9 mouse cellular contexts compared by ENCODE assay signal in the genomic region with DNA sequence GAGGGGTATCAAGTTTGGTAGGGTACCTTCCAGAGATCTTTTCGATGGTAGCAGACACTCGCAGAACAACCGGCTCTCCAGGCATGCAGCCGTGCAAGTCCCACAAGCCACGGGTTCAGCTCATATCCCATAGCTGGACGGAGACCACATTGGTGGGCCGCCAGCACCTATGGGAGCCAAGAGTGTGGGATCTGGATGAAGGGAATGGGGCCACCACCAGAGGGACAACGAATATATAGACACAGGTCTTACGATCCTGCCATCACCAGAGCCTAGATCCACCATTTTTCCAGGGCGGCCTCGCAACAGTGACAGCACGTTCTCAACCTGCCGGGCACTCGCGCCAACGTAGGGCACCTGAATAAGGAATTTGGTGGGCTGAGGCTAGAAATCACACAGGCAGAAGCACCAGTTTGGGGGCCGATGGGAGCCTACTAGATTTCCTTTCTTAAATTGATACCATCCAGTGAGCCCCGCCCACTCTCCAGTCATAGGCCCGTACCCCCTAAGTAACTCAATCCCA. TPM values are rescaled to one million over a fixed set of nuclear protein-coding genes. Genes with fewer than 3 reads are reported as not detected.
A peak's percentile ranks its signal among the peaks of the same experiment; 100 is the strongest.
DNase-seq lines count a peak whose midpoint lies in the region; ATAC-seq lines count a peak whose summit lies in the region.
"Had no signal": no experiment of that assay in that cellular context is flagged by ENCODE, and none has a peak within 500 bp of the region (broad histone marks: within the 10 kb centered on the region; RNA-seq: fewer than 3 reads in every experiment).

No protein-coding gene starts in this region.

- ATAC-seq in heart, embryonic 12.5 days (ENCODE audit: insufficient number of reproducible peaks, low FRiP score), result no peak
- peak; percentile 21; the same call in 1 of the 2 replicates for ATAC-seq in forebrain, embryonic 16.5 days
- ATAC-seq in granulocyte monocyte progenitor cell, adult 5-6 weeks (replicated peaks; ENCODE audit: poor library complexity, severe bottlenecking), result no peak
- ATAC-seq in CD4-positive, CD25-positive, alpha-beta regulatory T cell, adult 4 months, result no peak

- H3K36me3 ChIP-seq in heart, embryonic 12.5 days, result peaks cover 27% of the 10 kb centered on the region
- H3K36me3 ChIP-seq in ES-E14 (ENCODE audit: control insufficient read depth, insufficient read depth, low read length, poor library complexity, severe bottlenecking), result peaks cover 4% of the 10 kb centered on the region; the same call in 1 of the 2 replicates
- H3K36me3 ChIP-seq in forebrain, embryonic 16.5 days (ENCODE audit: control insufficient read depth, insufficient read depth), result no peaks in the 10 kb centered on the region
- peaks cover 14% of the 10 kb centered on the region; the same call in 1 of the 2 replicates for H3K36me3 ChIP-seq in macrophage (ENCODE audit: inconsistent target)

- H3K79me2 ChIP-seq in macrophage (ENCODE audit: inconsistent target), result peaks cover 15% of the 10 kb centered on the region; the same call in 1 of the 2 replicates

- H3K9me3 ChIP-seq in heart, embryonic 12.5 days (replicated peaks), result no peaks in the 10 kb centered on the region
- no peaks in the 10 kb centered on the region for H3K9me3 ChIP-seq in ES-E14 (ENCODE audit: control insufficient read depth, insufficient read depth, low read depth, low read length)
- no peaks in the 10 kb centered on the region for H3K9me3 ChIP-seq in forebrain, embryonic 16.5 days (ENCODE audit: control insufficient read depth, low read length)

- H3K4me3 ChIP-seq in heart, embryonic 12.5 days, result peak overlapping the region; percentile 77
- H3K4me3 ChIP-seq in ES-E14 (ENCODE audit: insufficient read depth in 1 of 2, low read depth in 1 of 2, low read length in 2 of 2, poor library complexity in 1 of 2, severe bottlenecking in 1 of 2) (peak overlapping the region; percentile 72 to 88), macrophage (ENCODE audit: inconsistent target) (peak overlapping the region; percentile 91)
- peak overlapping the region; percentile 80 for H3K4me3 ChIP-seq in forebrain, embryonic 16.5 days (replicated peaks; ENCODE audit: low read length)

- no peak for DNase-seq in heart, postnatal 36 days
- no peak for DNase-seq in ES-E14 (ENCODE audit: low read depth, low spot score)
- DNase-seq in left cerebral cortex, postnatal 25 days (ENCODE audit: low spot score in 2 of 2), result no peak

- 28% methylated on average over 19 of the region's 19 CpGs for WGBS in heart, embryonic 12.5 days
- 18% methylated on average over 19 of the region's 19 CpGs for WGBS in forebrain, embryonic 16.5 days
- WGBS in macrophage (ENCODE audit: missing documents), result 28% methylated on average over 19 of the region's 19 CpGs

- in situ Hi-C loops in ES-E14 (cut with MboI; ENCODE audit: low sequenced_read_pairs in 2 of 2, unreplicated experiment in 2 of 2), result no loop called here

- peak overlapping the region; percentile 93 for H3K4me2 ChIP-seq in heart, embryonic 12.5 days
- peak overlapping the region; percentile 73 for H3K4me2 ChIP-seq in forebrain, embryonic 16.5 days (ENCODE audit: low read length)

- peak overlapping the region; percentile 82 for H3K9ac ChIP-seq in heart, embryonic 12.5 days
- H3K9ac ChIP-seq in ES-E14 (ENCODE audit: insufficient read depth, low read depth, low read length, poor library complexity, severe bottlenecking), result peak overlapping the region; percentile 74
- H3K9ac ChIP-seq in forebrain, embryonic 16.5 days (replicated peaks; ENCODE audit: low read depth, low read length), result peak overlapping the region; percentile 87

- intact Hi-C loops in heart, postnatal 36 days (cut with DNase I), result no loop called here
- intact Hi-C loops in left cerebral cortex, postnatal 25 days (cut with DNase I), result no loop called here

- H3K4me1 ChIP-seq in heart, embryonic 12.5 days (replicated peaks), result peaks cover 48% of the 10 kb centered on the region
- peaks cover 0 to 10% of the 10 kb centered on the region in 2 experiments; a peak in 1 of 4 replicates for H3K4me1 ChIP-seq in ES-E14 (ENCODE audit: control insufficient read depth in 2 of 2, insufficient read depth in 2 of 2, low read length in 2 of 2, poor library complexity in 1 of 2)
- H3K4me1 ChIP-seq in forebrain, embryonic 16.5 days (replicated peaks; ENCODE audit: control insufficient read depth, insufficient read depth, low read length), result peaks cover 40% of the 10 kb centered on the region

- H3K27me3 ChIP-seq in heart, embryonic 12.5 days (replicated peaks), result no peaks in the 10 kb centered on the region
- no peaks in the 10 kb centered on the region for H3K27me3 ChIP-seq in forebrain, embryonic 16.5 days (replicated peaks; ENCODE audit: control insufficient read depth, insufficient read depth, low read length)

- H3K27ac ChIP-seq in heart, embryonic 12.5 days (ENCODE audit: poor library complexity, severe bottlenecking), result peak overlapping the region; percentile 85
- H3K27ac ChIP-seq in ES-E14 (ENCODE audit: insufficient read depth, low read depth, low read length, poor library complexity, severe bottlenecking) (no peak overlapping the region), macrophage (peak overlapping the region; percentile 78)
- H3K27ac ChIP-seq in forebrain, embryonic 16.5 days (ENCODE audit: low read length), result peak overlapping the region; percentile 95

RNA-seq across cellular contexts. Expression of gene Fam173a, which starts 1.3 kb away (rescaled TPM):
- polyA plus RNA-seq in heart, embryonic 12.5 days (2016; fragmentation: Nextera tagmentation; extraction: Ambion mirVana), result 67.3 and 68.2 TPM in 2 replicates
- total RNA-seq in heart, postnatal 36 days (2021), result 10 to 100 TPM; 39.2 to 39.7 TPM
- total RNA-seq in ES-E14 (2012; rRNA removed), result 32.8 and 60.6 TPM in 2 replicates
- 70.7 and 76.5 TPM in 2 replicates for polyA plus RNA-seq in forebrain, embryonic 16.5 days (2015; fragmentation: Nextera tagmentation; extraction: Ambion mirVana)
- total RNA-seq in macrophage (2018; cell fraction: chromatin; rRNA removed), result 10 to 100 TPM; 11.5 to 98.2 (median 46.9) TPM
- total RNA-seq in macrophage (2018; cell fraction: cytosol; rRNA removed), result 10 to 100 TPM; 42.4 to 77.8 (median 59.4) TPM
- 100 to 1,000 TPM in 4 of 26 experiments, 10 to 100 TPM in 22; 25.8 to 117 (median 67.5) TPM for total RNA-seq in macrophage (2018; cell fraction: nucleus; rRNA removed)
- 12.9 to 59.3 TPM (median 54.8 TPM) in 3 replicates for polyA plus RNA-seq in macrophage (2018)
- total RNA-seq in left cerebral cortex, postnatal 25 days (2021), result 10 to 100 TPM; 79.7 to 82.2 TPM
- total RNA-seq in granulocyte monocyte progenitor cell, adult 5-6 weeks (2014; fragmentation: Nextera tagmentation), result 85.3 and 92.7 TPM in 2 replicates
- total RNA-seq in granulocyte monocyte progenitor cell, adult 5-6 weeks (2017), result 31.9 and 43.1 TPM in 2 replicates
- polyA plus RNA-seq in CD4-positive, CD25-positive, alpha-beta regulatory T cell, adult 4 months (2017; shearing (Covaris generic)), result 100 to 1,000 TPM; 192 to 257 TPM

RNA-seq across cellular contexts. Expression of gene AC134908.4, which starts 4.1 kb away (rescaled TPM):
- polyA plus RNA-seq in heart, embryonic 12.5 days (2016; fragmentation: Nextera tagmentation; extraction: Ambion mirVana), result 0.32 and 0.61 TPM in 2 replicates
- under 1 TPM in 1 of 2 experiments, not detected in 1; 0.46 TPM for total RNA-seq in heart, postnatal 36 days (2021)
- total RNA-seq in ES-E14 (2012; rRNA removed), result not detected in 2 replicates
- polyA plus RNA-seq in forebrain, embryonic 16.5 days (2015; fragmentation: Nextera tagmentation; extraction: Ambion mirVana), result 0.60 and 0.71 TPM in 2 replicates
- total RNA-seq in macrophage (2018; cell fraction: chromatin; rRNA removed), result not detected
- 1 to 10 TPM in 1 of 26 experiments, under 1 TPM in 5, not detected in 20; 0.25 to 1.0 (median 0.38) TPM for total RNA-seq in macrophage (2018; cell fraction: cytosol; rRNA removed)
- not detected for total RNA-seq in macrophage (2018; cell fraction: nucleus; rRNA removed)
- polyA plus RNA-seq in macrophage (2018), result not detected in 3 replicates
- total RNA-seq in left cerebral cortex, postnatal 25 days (2021), result 1 to 10 TPM in 1 of 2 experiments, not detected in 1; 1.0 TPM
- total RNA-seq in granulocyte monocyte progenitor cell, adult 5-6 weeks (2014; fragmentation: Nextera tagmentation), result not detected in 2 replicates
- total RNA-seq in granulocyte monocyte progenitor cell, adult 5-6 weeks (2017), result not detected in 2 replicates
- polyA plus RNA-seq in CD4-positive, CD25-positive, alpha-beta regulatory T cell, adult 4 months (2017; shearing (Covaris generic)), result not detected

RNA-seq across cellular contexts. Expression of gene Ccdc78, which starts 5.0 kb away (rescaled TPM):
- 0.37 and 0.41 TPM in 2 replicates for polyA plus RNA-seq in heart, embryonic 12.5 days (2016; fragmentation: Nextera tagmentation; extraction: Ambion mirVana)
- total RNA-seq in heart, postnatal 36 days (2021), result not detected
- total RNA-seq in ES-E14 (2012; rRNA removed), result 0.22 and 0.26 TPM in 2 replicates
- 0.13 and 0.15 TPM in 2 replicates for polyA plus RNA-seq in forebrain, embryonic 16.5 days (2015; fragmentation: Nextera tagmentation; extraction: Ambion mirVana)
- under 1 TPM in 6 of 26 experiments, not detected in 20; 0.43 to 0.69 (median 0.60) TPM for total RNA-seq in macrophage (2018; cell fraction: chromatin; rRNA removed)
- total RNA-seq in macrophage (2018; cell fraction: cytosol; rRNA removed), result under 1 TPM in 3 of 26 experiments, not detected in 23; 0.07 to 0.14 (median 0.12) TPM
- under 1 TPM in 2 of 26 experiments, not detected in 24; 0.26 to 0.39 TPM for total RNA-seq in macrophage (2018; cell fraction: nucleus; rRNA removed)
- not detected in 3 replicates for polyA plus RNA-seq in macrophage (2018)
- total RNA-seq in left cerebral cortex, postnatal 25 days (2021), result under 1 TPM in 1 of 2 experiments, not detected in 1; 0.21 TPM
- 0.45 TPM in 1 of 2 replicates, not detected in the other for total RNA-seq in granulocyte monocyte progenitor cell, adult 5-6 weeks (2014; fragmentation: Nextera tagmentation)
- 0.52 TPM in 1 of 2 replicates, not detected in the other for total RNA-seq in granulocyte monocyte progenitor cell, adult 5-6 weeks (2017)
- polyA plus RNA-seq in CD4-positive, CD25-positive, alpha-beta regulatory T cell, adult 4 months (2017; shearing (Covaris generic)), result 1 to 10 TPM in 1 of 2 experiments, under 1 TPM in 1; 0.28 to 1.4 TPM
- total RNA-seq: layer of hippocampus, postnatal 25 days had no signal

RNA-seq across cellular contexts. Expression of gene Metrn, which starts 5.6 kb away (rescaled TPM):
- 28.9 and 30.9 TPM in 2 replicates for polyA plus RNA-seq in heart, embryonic 12.5 days (2016; fragmentation: Nextera tagmentation; extraction: Ambion mirVana)
- 10 to 100 TPM; 64.3 to 72.0 TPM for total RNA-seq in heart, postnatal 36 days (2021)
- total RNA-seq in ES-E14 (2012; rRNA removed), result 46.1 and 62.7 TPM in 2 replicates
- 26.8 and 34.0 TPM in 2 replicates for polyA plus RNA-seq in forebrain, embryonic 16.5 days (2015; fragmentation: Nextera tagmentation; extraction: Ambion mirVana)
- total RNA-seq in macrophage (2018; cell fraction: chromatin; rRNA removed), result 1 to 10 TPM in 19 of 26 experiments, under 1 TPM in 2, not detected in 5; 0.33 to 9.7 (median 2.0) TPM
- total RNA-seq in macrophage (2018; cell fraction: cytosol; rRNA removed), result 1 to 10 TPM; 3.2 to 9.8 (median 6.6) TPM
- total RNA-seq in macrophage (2018; cell fraction: nucleus; rRNA removed), result 10 to 100 TPM in 1 of 26 experiments, 1 to 10 TPM in 22, under 1 TPM in 3; 0.72 to 11.7 (median 3.0) TPM
- 3.0 to 22.9 TPM (median 8.0 TPM) in 3 replicates for polyA plus RNA-seq in macrophage (2018)
- total RNA-seq in left cerebral cortex, postnatal 25 days (2021), result 10 to 100 TPM; 72.5 to 86.7 TPM
- total RNA-seq in granulocyte monocyte progenitor cell, adult 5-6 weeks (2014; fragmentation: Nextera tagmentation), result 15.8 and 23.3 TPM in 2 replicates
- 33.5 and 64.4 TPM in 2 replicates for total RNA-seq in granulocyte monocyte progenitor cell, adult 5-6 weeks (2017)
- polyA plus RNA-seq in CD4-positive, CD25-positive, alpha-beta regulatory T cell, adult 4 months (2017; shearing (Covaris generic)), result 1 to 10 TPM; 3.6 to 7.0 TPM

RNA-seq across cellular contexts. Expression of gene Haghl, which starts 5.9 kb away (rescaled TPM):
- polyA plus RNA-seq in heart, embryonic 12.5 days (2016; fragmentation: Nextera tagmentation; extraction: Ambion mirVana), result 50.5 and 53.2 TPM in 2 replicates
- total RNA-seq in heart, postnatal 36 days (2021), result 10 to 100 TPM; 10.7 to 11.4 TPM
- 14.5 and 29.5 TPM in 2 replicates for total RNA-seq in ES-E14 (2012; rRNA removed)
- polyA plus RNA-seq in forebrain, embryonic 16.5 days (2015; fragmentation: Nextera tagmentation; extraction: Ambion mirVana), result 101 and 135 TPM in 2 replicates
- 100 to 1,000 TPM in 1 of 26 experiments, 10 to 100 TPM in 24, 1 to 10 TPM in 1; 9.7 to 111 (median 54.7) TPM for total RNA-seq in macrophage (2018; cell fraction: chromatin; rRNA removed)
- total RNA-seq in macrophage (2018; cell fraction: cytosol; rRNA removed), result 10 to 100 TPM; 14.2 to 44.1 (median 24.1) TPM
- 10 to 100 TPM; 12.4 to 67.0 (median 33.3) TPM for total RNA-seq in macrophage (2018; cell fraction: nucleus; rRNA removed)
- 10.9 to 28.1 TPM (median 26.5 TPM) in 3 replicates for polyA plus RNA-seq in macrophage (2018)
- total RNA-seq in left cerebral cortex, postnatal 25 days (2021), result 100 to 1,000 TPM; 109 to 122 TPM
- total RNA-seq in granulocyte monocyte progenitor cell, adult 5-6 weeks (2014; fragmentation: Nextera tagmentation), result 24.1 and 27.6 TPM in 2 replicates
- 13.8 and 19.4 TPM in 2 replicates for total RNA-seq in granulocyte monocyte progenitor cell, adult 5-6 weeks (2017)
- 10 to 100 TPM; 26.8 to 37.4 TPM for polyA plus RNA-seq in CD4-positive, CD25-positive, alpha-beta regulatory T cell, adult 4 months (2017; shearing (Covaris generic))
